Mouse (Mus musculus): ENCODE results near the gene Olfr70. TPM values are rescaled to one million over a fixed set of nuclear protein-coding genes. Genes with fewer than 3 reads are reported as not detected.

Olfr70 gene
- polyA plus RNA-seq, 1 experiment from 2014 or later: not detected

GRCm38 (mm10) chr4:43695249-43695671 is 5.3 kb downstream of the Olfr70 start:
- no peaks in the 10 kb centered on the region for H3K9me3 ChIP-seq (replicated peaks; ENCODE audit: control insufficient read depth, low read length)
- peaks cover 8% of the 10 kb centered on the region for H3K36me3 ChIP-seq (ENCODE audit: control insufficient read depth, insufficient read depth, low read length)
- no peaks in the 10 kb centered on the region for H3K4me1 ChIP-seq (ENCODE audit: control insufficient read depth, insufficient read depth, low read length)
- H3K27me3 ChIP-seq (replicated peaks; ENCODE audit: control insufficient read depth, insufficient read depth, low read length): no peaks in the 10 kb centered on the region
- 31% methylated on average over 9 of the region's 9 CpGs for WGBS
- no peak overlapping the region for H3K27ac ChIP-seq (ENCODE audit: low read depth, low read length)
- no peak overlapping the region for H3K4me3 ChIP-seq (ENCODE audit: low read depth, low read length)
- ATAC-seq (no peak), DNase-seq (ENCODE audit: low spot score) (no peak)
- H3K9ac ChIP-seq (ENCODE audit: low read length): no peak overlapping the region
- no peak overlapping the region for H3K4me2 ChIP-seq (ENCODE audit: low read length)

- ATAC-seq (no peak), DNase-seq (ENCODE audit: low spot score) (no peak)
- Histone ChIP-seq H3K27ac (ENCODE audit: low read depth, low read length) (no peak overlapping the region), H3K27me3 (replicated peaks; ENCODE audit: control insufficient read depth, insufficient read depth, low read length) (no peaks in the 10 kb centered on the region), H3K9ac (ENCODE audit: low read length) (no peak overlapping the region), H3K36me3 (ENCODE audit: control insufficient read depth, insufficient read depth, low read length) (peaks cover 15% of the 10 kb centered on the region), H3K4me1 (ENCODE audit: control insufficient read depth, insufficient read depth, low read length) (no peaks in the 10 kb centered on the region), H3K4me2 (ENCODE audit: low read length) (no peak overlapping the region), H3K4me3 (ENCODE audit: low read depth, low read length) (no peak overlapping the region), H3K9me3 (replicated peaks; ENCODE audit: control insufficient read depth, low read length) (no peaks in the 10 kb centered on the region)
- 88% methylated on average over 1 of the region's 1 CpGs for WGBS
Measured at GRCm38 (mm10) chr4:43694439-43695248, 6.0 kb downstream of the Olfr70 start.

GRCm38 (mm10) chr4:43693806-43694241 is 6.8 kb downstream of the Olfr70 start:
- no peak for ATAC-seq
- no peak for DNase-seq (ENCODE audit: low spot score)
- H3K36me3 ChIP-seq (ENCODE audit: control insufficient read depth, insufficient read depth, low read length): peaks cover 23% of the 10 kb centered on the region
- H3K4me1 ChIP-seq (ENCODE audit: control insufficient read depth, insufficient read depth, low read length): no peaks in the 10 kb centered on the region
- no peak overlapping the region for H3K4me3 ChIP-seq (ENCODE audit: low read depth, low read length)
- H3K27ac ChIP-seq (ENCODE audit: low read depth, low read length): no peak overlapping the region
- WGBS: 82% methylated on average over 5 of the region's 5 CpGs
- H3K9ac ChIP-seq (ENCODE audit: low read length): no peak overlapping the region
- no peaks in the 10 kb centered on the region for H3K9me3 ChIP-seq (replicated peaks; ENCODE audit: control insufficient read depth, low read length)
- no peaks in the 10 kb centered on the region for H3K27me3 ChIP-seq (replicated peaks; ENCODE audit: control insufficient read depth, insufficient read depth, low read length)
- H3K4me2 ChIP-seq (ENCODE audit: low read length): no peak overlapping the region

GRCm38 (mm10) chr4:43691026-43691425 is 9.6 kb downstream of the Olfr70 start:
- DNase-seq (ENCODE audit: low spot score) (no peak), ATAC-seq (no peak)
- WGBS: 87% methylated on average over 5 of the region's 5 CpGs
- H3K27ac ChIP-seq (ENCODE audit: low read depth, low read length): no peak overlapping the region
- no peak overlapping the region for H3K4me3 ChIP-seq (ENCODE audit: low read depth, low read length)
- H3K27me3 ChIP-seq (replicated peaks; ENCODE audit: control insufficient read depth, insufficient read depth, low read length): no peaks in the 10 kb centered on the region
- H3K4me1 ChIP-seq (ENCODE audit: control insufficient read depth, insufficient read depth, low read length): no peaks in the 10 kb centered on the region
- H3K9me3 ChIP-seq (replicated peaks; ENCODE audit: control insufficient read depth, low read length): no peaks in the 10 kb centered on the region
- peaks cover 44% of the 10 kb centered on the region for H3K36me3 ChIP-seq (ENCODE audit: control insufficient read depth, insufficient read depth, low read length)
- H3K4me2 ChIP-seq (ENCODE audit: low read length): no peak overlapping the region
- H3K9ac ChIP-seq (ENCODE audit: low read length): no peak overlapping the region

- Histone ChIP-seq H3K36me3 (ENCODE audit: control insufficient read depth, insufficient read depth, low read length) (peaks cover 55% of the 10 kb centered on the region), H3K4me3 (ENCODE audit: low read depth, low read length) (no peak overlapping the region), H3K27ac (ENCODE audit: low read depth, low read length) (no peak overlapping the region), H3K4me1 (ENCODE audit: control insufficient read depth, insufficient read depth, low read length) (no peaks in the 10 kb centered on the region), H3K27me3 (replicated peaks; ENCODE audit: control insufficient read depth, insufficient read depth, low read length) (no peaks in the 10 kb centered on the region), H3K9me3 (replicated peaks; ENCODE audit: control insufficient read depth, low read length) (no peaks in the 10 kb centered on the region), H3K9ac (ENCODE audit: low read length) (no peak overlapping the region), H3K4me2 (ENCODE audit: low read length) (no peak overlapping the region)
- DNase-seq (ENCODE audit: low spot score) (no peak), ATAC-seq (no peak)
- WGBS: 93% methylated on average over 17 of the region's 17 CpGs
Measured at GRCm38 (mm10) chr4:43690021-43690420, 10.6 kb downstream of the Olfr70 start.

GRCm38 (mm10) chr4:43679416-43680043 is 21.1 kb downstream of the Olfr70 start:
- no peak for ATAC-seq
- no peaks in the 10 kb centered on the region for H3K27me3 ChIP-seq (replicated peaks; ENCODE audit: control insufficient read depth, insufficient read depth, low read length)
- H3K9me3 ChIP-seq (replicated peaks; ENCODE audit: control insufficient read depth, low read length): no peaks in the 10 kb centered on the region
- 91% methylated on average over 7 of the region's 7 CpGs for WGBS
- no peak for DNase-seq (ENCODE audit: low spot score)
- no peak overlapping the region for H3K4me2 ChIP-seq (ENCODE audit: low read length)
- H3K36me3 ChIP-seq (ENCODE audit: control insufficient read depth, insufficient read depth, low read length): peaks cover 88% of the 10 kb centered on the region
- no peaks in the 10 kb centered on the region for H3K4me1 ChIP-seq (ENCODE audit: control insufficient read depth, insufficient read depth, low read length)
- no peak overlapping the region for H3K9ac ChIP-seq (ENCODE audit: low read length)
- no peak overlapping the region for H3K4me3 ChIP-seq (ENCODE audit: low read depth, low read length)
- H3K27ac ChIP-seq (ENCODE audit: low read depth, low read length): no peak overlapping the region

- DNase-seq (ENCODE audit: low spot score) (no peak), ATAC-seq (no peak)
- Histone ChIP-seq H3K36me3 (ENCODE audit: control insufficient read depth, insufficient read depth, low read length) (peaks cover 87% of the 10 kb centered on the region), H3K27ac (ENCODE audit: low read depth, low read length) (no peak overlapping the region), H3K4me1 (ENCODE audit: control insufficient read depth, insufficient read depth, low read length) (no peaks in the 10 kb centered on the region), H3K9ac (ENCODE audit: low read length) (no peak overlapping the region), H3K27me3 (replicated peaks; ENCODE audit: control insufficient read depth, insufficient read depth, low read length) (no peaks in the 10 kb centered on the region), H3K4me3 (ENCODE audit: low read depth, low read length) (no peak overlapping the region), H3K9me3 (replicated peaks; ENCODE audit: control insufficient read depth, low read length) (no peaks in the 10 kb centered on the region), H3K4me2 (ENCODE audit: low read length) (no peak overlapping the region)
- WGBS: 89% methylated on average over 6 of the region's 6 CpGs
Measured at GRCm38 (mm10) chr4:43678541-43678940, 22.1 kb downstream of the Olfr70 start.

GRCm38 (mm10) chr4:43675608-43676007 is 25.0 kb downstream of the Olfr70 start:
- H3K4me1 ChIP-seq (ENCODE audit: control insufficient read depth, insufficient read depth, low read length): peaks cover 12% of the 10 kb centered on the region
- ATAC-seq (no peak), DNase-seq (ENCODE audit: low spot score) (no peak)
- WGBS: 82% methylated on average over 4 of the region's 4 CpGs
- peaks cover 60% of the 10 kb centered on the region for H3K36me3 ChIP-seq (ENCODE audit: control insufficient read depth, insufficient read depth, low read length)
- no peaks in the 10 kb centered on the region for H3K9me3 ChIP-seq (replicated peaks; ENCODE audit: control insufficient read depth, low read length)
- no peak overlapping the region for H3K4me3 ChIP-seq (ENCODE audit: low read depth, low read length)
- no peaks in the 10 kb centered on the region for H3K27me3 ChIP-seq (replicated peaks; ENCODE audit: control insufficient read depth, insufficient read depth, low read length)
- H3K9ac ChIP-seq (ENCODE audit: low read length): no peak overlapping the region
- H3K4me2 ChIP-seq (ENCODE audit: low read length): no peak overlapping the region
- no peak overlapping the region for H3K27ac ChIP-seq (ENCODE audit: low read depth, low read length)

- WGBS: 75% methylated on average over 5 of the region's 5 CpGs
- H3K36me3 ChIP-seq (ENCODE audit: control insufficient read depth, insufficient read depth, low read length): peaks cover 58% of the 10 kb centered on the region
- ATAC-seq: no peak
Measured at GRCm38 (mm10) chr4:43674974-43675373, 25.6 kb downstream of the Olfr70 start.

More at GRCm38 (mm10) chr4:43674974-43675373, 25.6 kb downstream of the Olfr70 start:
- no peak overlapping the region for H3K27ac ChIP-seq (ENCODE audit: low read depth, low read length)
- H3K4me2 ChIP-seq (ENCODE audit: low read length): no peak overlapping the region
- H3K4me1 ChIP-seq (ENCODE audit: control insufficient read depth, insufficient read depth, low read length): peaks cover 18% of the 10 kb centered on the region
- H3K9ac ChIP-seq (ENCODE audit: low read length): no peak overlapping the region
- H3K4me3 ChIP-seq (ENCODE audit: low read depth, low read length): no peak overlapping the region
- no peak for DNase-seq (ENCODE audit: low spot score)
- no peaks in the 10 kb centered on the region for H3K27me3 ChIP-seq (replicated peaks; ENCODE audit: control insufficient read depth, insufficient read depth, low read length)
- H3K9me3 ChIP-seq (replicated peaks; ENCODE audit: control insufficient read depth, low read length): no peaks in the 10 kb centered on the region
